Mouse (Mus musculus) forebrain, embryonic 13.5 days (tissue): ENCODE data around the gene Dnal4. TPM values are rescaled to one million over a fixed set of nuclear protein-coding genes. Genes with fewer than 3 reads are reported as not detected.

ENCODE experiments used
- ATAC-seq: fragments of 200-750 bp; cut with Nextera tagmentation; 2 replicates; pipeline ENCODE4 v1.8.0; 2017
- H3K27ac ChIP-seq: fragments of 300-500 bp; sonication (generic); 2 replicates; pipeline ENCODE4 v1.5.1; 2015; ENCODE audit warnings: inconsistent platforms, mild to moderate bottlenecking, moderate library complexity
- H3K27me3 ChIP-seq: fragments of 300-500 bp; sonication (generic); 2 replicates; pipeline ENCODE4 v1.6.1; 2015; ENCODE audit warnings: mild to moderate bottlenecking, inconsistent platforms
- H3K36me3 ChIP-seq: fragments of 300-500 bp; sonication (generic); 2 replicates; pipeline ENCODE4 v1.6.1; 2015; ENCODE audit warnings: mild to moderate bottlenecking, inconsistent platforms; ENCODE audit not compliant: poor library complexity, severe bottlenecking
- H3K4me1 ChIP-seq: fragments of 300-500 bp; sonication (generic); 2 replicates; pipeline ENCODE4 v1.6.1; 2015; ENCODE audit warnings: inconsistent platforms
- H3K4me2 ChIP-seq: fragments of 300-500 bp; sonication (generic); 2 replicates; pipeline ENCODE4 v1.6.1; 2015; ENCODE audit warnings: inconsistent platforms, mild to moderate bottlenecking, moderate library complexity
- H3K4me3 ChIP-seq: fragments of 300-500 bp; sonication (generic); 2 replicates; pipeline ENCODE4 v1.5.1; 2015; ENCODE audit warnings: mild to moderate bottlenecking, inconsistent platforms
- H3K9ac ChIP-seq: fragments of 300-500 bp; sonication (generic); 2 replicates; pipeline ENCODE4 v1.6.1; 2015; ENCODE audit warnings: mild to moderate bottlenecking, inconsistent platforms
- H3K9me3 ChIP-seq: fragments of 300-500 bp; sonication (generic); replicated peaks from 2 replicates; pipeline ENCODE4 v1.6.1; 2016; ENCODE audit warnings: inconsistent platforms
- WGBS: fragments of 180-500 bp; shearing (Covaris S2); methylation state at CpG from one replicate; pipeline ENCODE4 v1.1.7; 2015; 5-methylcytosine and 5-hydroxymethylcytosine counted together
- polyA plus RNA-seq: library from polyadenylated mRNA; unstranded; fragments of >200 nt; fragmentation: Nextera tagmentation; extraction: Ambion mirVana; gene quantifications from 2 replicates; pipeline ENCODE4 v1.2.1, GENCODE M21; 2015

Gene Dnal4
- polyA plus RNA-seq, 1 experiment from 2014 or later = 90.6 TPM

DNA sequence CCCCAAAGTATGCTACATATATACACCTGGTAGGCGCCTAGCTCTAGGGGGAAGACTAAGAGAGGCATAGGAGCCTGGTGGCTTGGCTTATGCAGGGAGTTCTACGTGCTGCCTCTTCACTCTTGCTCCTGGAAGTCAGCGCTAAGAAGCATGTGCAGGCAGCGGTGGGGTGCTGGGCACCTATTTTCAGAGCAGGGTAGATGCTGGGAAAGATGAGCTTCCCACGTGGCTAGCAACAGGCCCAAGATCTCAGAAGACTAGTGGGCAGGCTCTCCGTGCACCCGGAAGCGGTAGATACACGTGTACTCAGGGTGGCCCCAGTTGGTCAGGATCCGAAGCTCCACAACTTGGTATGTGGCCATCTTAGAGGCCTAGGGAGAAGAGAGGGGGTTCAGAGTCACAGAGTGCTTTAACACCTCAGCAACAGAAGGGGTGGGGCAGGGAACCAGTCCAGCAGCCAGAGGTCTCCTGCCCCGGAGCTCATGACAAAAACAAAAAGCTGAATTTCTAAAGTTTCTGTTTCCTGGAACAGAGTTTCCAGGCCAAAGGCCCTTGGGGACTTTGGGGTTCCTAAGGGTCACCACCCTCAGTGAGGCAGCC is 52.4 kb downstream of the Dnal4 start:
- no peak overlapping the region for H3K9ac ChIP-seq
- 94% methylated on average over 11 of the region's 11 CpGs for WGBS

GRCm38 (mm10) chr15:79723439-79723838 is 54.2 kb downstream of the Dnal4 start:
- Histone ChIP-seq H3K4me3 (no peak overlapping the region), H3K9me3 (no peaks in the 10 kb centered on the region), H3K36me3 (peaks cover 85% of the 10 kb centered on the region), H3K4me2 (no peak overlapping the region), H3K27me3 (no peaks in the 10 kb centered on the region), H3K27ac (peak overlapping the region; percentile 14; the same call in 1 of the 2 replicates), H3K9ac (no peak overlapping the region), H3K4me1 (no peaks in the 10 kb centered on the region)
- ATAC-seq = no peak
- 31% methylated on average over 1 of the region's 1 CpGs for WGBS

More for the DNA sequence above, 52.4 kb downstream of the Dnal4 start:
- Histone ChIP-seq H3K4me1 (no peaks in the 10 kb centered on the region), H3K4me2 (no peak overlapping the region), H3K27me3 (no peaks in the 10 kb centered on the region), H3K27ac (no peak overlapping the region), H3K36me3 (peaks cover 86% of the 10 kb centered on the region), H3K9me3 (no peaks in the 10 kb centered on the region), H3K4me3 (no peak overlapping the region)
- no peak for ATAC-seq

- no peak overlapping the region for H3K27ac ChIP-seq
- no peak overlapping the region for H3K4me2 ChIP-seq
- ATAC-seq = no peak
- peaks cover 85% of the 10 kb centered on the region for H3K36me3 ChIP-seq
- no peaks in the 10 kb centered on the region for H3K9me3 ChIP-seq
- H3K9ac ChIP-seq = no peak overlapping the region
- 89% methylated on average over 4 of the region's 4 CpGs for WGBS
- no peaks in the 10 kb centered on the region for H3K27me3 ChIP-seq
- H3K4me1 ChIP-seq = no peaks in the 10 kb centered on the region
- H3K4me3 ChIP-seq = no peak overlapping the region
These were observed 56.9 kb downstream of the Dnal4 start for GRCm38 (mm10) chr15:79720796-79721195.

GRCm38 (mm10) chr15:79720267-79720666 is 57.4 kb downstream of the Dnal4 start:
- WGBS = 88% methylated on average over 8 of the region's 8 CpGs
- no peak overlapping the region for H3K4me3 ChIP-seq
- no peak for ATAC-seq
- no peaks in the 10 kb centered on the region for H3K4me1 ChIP-seq
- no peaks in the 10 kb centered on the region for H3K9me3 ChIP-seq
- H3K9ac ChIP-seq = no peak overlapping the region
- peaks cover 85% of the 10 kb centered on the region for H3K36me3 ChIP-seq
- no peaks in the 10 kb centered on the region for H3K27me3 ChIP-seq
- H3K4me2 ChIP-seq = no peak overlapping the region
- no peak overlapping the region for H3K27ac ChIP-seq

GRCm38 (mm10) chr15:79716710-79717109 is 60.9 kb downstream of the Dnal4 start:
- Histone ChIP-seq H3K4me2 (no peak overlapping the region), H3K27ac (no peak overlapping the region), H3K9me3 (no peaks in the 10 kb centered on the region), H3K9ac (no peak overlapping the region), H3K4me3 (no peak overlapping the region), H3K27me3 (no peaks in the 10 kb centered on the region), H3K36me3 (peaks cover 97% of the 10 kb centered on the region), H3K4me1 (no peaks in the 10 kb centered on the region)
- no peak for ATAC-seq
- WGBS = 83% methylated on average over 6 of the region's 6 CpGs

DNA sequence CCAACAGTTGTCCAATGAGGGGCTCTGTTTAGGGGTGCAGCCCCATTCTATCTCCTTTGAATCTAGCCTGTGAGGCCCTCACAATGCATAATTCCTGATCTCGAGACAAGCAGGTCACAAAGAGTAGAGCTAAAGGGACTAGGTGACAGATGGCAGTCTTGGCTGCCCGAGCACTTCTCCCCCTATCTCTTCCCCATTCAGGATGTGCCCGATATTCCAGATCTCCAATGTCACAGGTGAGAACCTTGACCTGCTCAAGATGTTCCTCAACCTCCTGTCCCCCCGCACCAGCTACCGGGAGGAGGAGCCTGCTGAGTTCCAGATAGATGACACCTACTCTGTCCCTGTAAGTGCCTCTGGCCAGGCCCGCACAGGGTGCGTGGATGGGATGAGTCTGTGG is 62.0 kb downstream of the Dnal4 start:
- ATAC-seq = no peak
- Histone ChIP-seq H3K27me3 (no peaks in the 10 kb centered on the region), H3K36me3 (peaks cover 98% of the 10 kb centered on the region)

More for the DNA sequence above, 62.0 kb downstream of the Dnal4 start:
- Histone ChIP-seq H3K9ac (no peak overlapping the region), H3K4me2 (no peak overlapping the region), H3K4me3 (no peak overlapping the region), H3K27ac (no peak overlapping the region), H3K4me1 (no peaks in the 10 kb centered on the region), H3K9me3 (no peaks in the 10 kb centered on the region)
- WGBS = 93% methylated on average over 7 of the region's 7 CpGs

Other genes with a start within 250 kb of the Dnal4 start
- gene Ddx17, start 231.1 kb downstream of the Dnal4 start, polyA plus RNA-seq = 61.5 and 66.8 TPM in 2 replicates
- gene Dmc1, start 172.7 kb downstream of the Dnal4 start, polyA plus RNA-seq = 1.4 and 1.5 TPM in 2 replicates
- 5.8 and 6.3 TPM in 2 replicates for gene Fam227a, start 118.9 kb downstream of the Dnal4 start, polyA plus RNA-seq
- gene Cby1, start 118.7 kb downstream of the Dnal4 start, polyA plus RNA-seq = 103 and 109 TPM in 2 replicates
- 288 TPM in 2 replicates for gene Tomm22, start 107.0 kb downstream of the Dnal4 start, polyA plus RNA-seq
- gene Josd1, start 89.9 kb downstream of the Dnal4 start, polyA plus RNA-seq = 17.9 and 18.7 TPM in 2 replicates
- gene Gtpbp1, start 87.0 kb downstream of the Dnal4 start, polyA plus RNA-seq = 47.2 and 50.9 TPM in 2 replicates
- gene Sun2, start 35.3 kb downstream of the Dnal4 start, polyA plus RNA-seq = 8.1 and 8.4 TPM in 2 replicates
- 7.9 and 8.3 TPM in 2 replicates for gene Nptxr, start 26.9 kb upstream of the Dnal4 start, polyA plus RNA-seq
- gene Npcd, start 56.4 kb upstream of the Dnal4 start, polyA plus RNA-seq = not detected in 2 replicates
- 39.0 and 43.8 TPM in 2 replicates for gene Cbx6, start 56.8 kb upstream of the Dnal4 start, polyA plus RNA-seq
- gene Apobec3, start 113.8 kb upstream of the Dnal4 start, polyA plus RNA-seq = 5.8 and 6.6 TPM in 2 replicates
- gene Cbx7, start 193.3 kb upstream of the Dnal4 start, polyA plus RNA-seq = 2.5 and 2.9 TPM in 2 replicates
- 1.9 and 2.1 TPM in 2 replicates for gene Pdgfb, start 237.1 kb upstream of the Dnal4 start, polyA plus RNA-seq